9 mouse cellular contexts compared by ENCODE assay signal in the genomic region with DNA sequence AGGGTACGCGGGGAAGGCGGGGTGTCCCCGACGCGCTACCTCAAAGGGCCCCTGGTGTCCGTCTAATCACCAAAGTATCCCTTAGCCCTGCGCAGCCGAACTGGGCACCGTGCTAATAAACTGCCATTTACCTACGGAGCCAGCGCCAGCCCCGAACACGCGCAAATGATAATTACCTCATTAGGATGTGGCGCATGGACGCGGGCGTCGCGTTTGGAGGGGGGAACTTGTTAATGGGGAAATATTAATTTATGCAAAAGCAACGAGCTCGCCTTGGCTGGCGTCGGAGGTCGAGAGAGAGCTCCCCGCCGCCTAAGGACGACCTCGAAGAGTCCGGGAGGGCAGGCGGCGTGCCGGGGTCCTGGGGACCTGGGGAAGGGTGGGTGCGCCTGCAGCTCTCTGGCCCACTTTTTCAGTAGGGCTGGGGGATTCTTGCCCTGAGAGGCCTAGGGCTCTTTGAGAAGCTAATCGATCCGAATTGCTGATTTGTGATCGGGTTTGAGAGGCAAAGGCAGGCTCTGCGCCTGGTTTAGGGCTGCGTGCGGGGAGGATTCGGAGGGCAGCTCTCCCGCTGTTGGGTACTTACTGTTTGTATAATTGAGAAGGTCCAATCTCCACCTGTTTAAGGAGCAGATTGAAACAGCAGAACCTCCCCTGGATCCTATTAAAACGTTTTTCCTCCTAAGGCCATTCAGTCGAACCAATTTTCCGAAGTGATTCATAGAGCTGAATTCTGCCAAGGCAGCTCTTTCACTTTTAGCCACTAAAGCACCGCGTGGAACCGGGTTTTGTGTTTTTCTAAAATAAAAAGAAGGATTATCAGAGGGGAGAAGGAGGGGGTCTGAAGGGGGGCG. TPM values are rescaled to one million over a fixed set of nuclear protein-coding genes. Genes with fewer than 3 reads are reported as not detected.
A peak's percentile ranks its signal among the peaks of the same experiment; 100 is the strongest.
DNase-seq lines count a peak whose midpoint lies in the region; ATAC-seq and TF ChIP-seq lines count a peak whose summit lies in the region.
"Had no signal": no experiment of that assay in that cellular context is flagged by ENCODE, and none has a peak within 500 bp of the region (broad histone marks: within the 10 kb centered on the region; RNA-seq: fewer than 3 reads in every experiment).

No protein-coding gene starts in this region.

- peaks cover 11% of the 10 kb centered on the region; the same call in 1 of the 2 replicates for H3K4me1 ChIP-seq in megakaryocyte, embryonic 14.5 days
- peaks cover 32% of the 10 kb centered on the region for H3K4me1 ChIP-seq in limb, embryonic 10.5 days
- no peaks in the 10 kb centered on the region for H3K4me1 ChIP-seq in stomach, postnatal 0 days (replicated peaks; ENCODE audit: control insufficient read depth, insufficient read depth)

- no peaks in the 10 kb centered on the region for H3K36me3 ChIP-seq in megakaryocyte, embryonic 14.5 days (replicated peaks; ENCODE audit: low read length)
- no peaks in the 10 kb centered on the region for H3K36me3 ChIP-seq in limb, embryonic 10.5 days
- H3K36me3 ChIP-seq in stomach, postnatal 0 days (ENCODE audit: control insufficient read depth, insufficient read depth, low read length): no peaks in the 10 kb centered on the region

- TF ChIP-seq EP300 in stomach, postnatal 0 days (optimal IDR thresholded peaks at IDR 0.05): no peak

- no peaks in the 10 kb centered on the region for H3K9me3 ChIP-seq in megakaryocyte, embryonic 14.5 days
- no peaks in the 10 kb centered on the region for H3K9me3 ChIP-seq in limb, embryonic 10.5 days (replicated peaks)
- no peaks in the 10 kb centered on the region for H3K9me3 ChIP-seq in stomach, postnatal 0 days (ENCODE audit: control insufficient read depth, low read length)

- TF ChIP-seq CTCF in stomach, postnatal 0 days (IDR thresholded peaks at IDR 0.05; ENCODE audit: low read depth): no peak

- under 1% methylated on average over 50 of the region's 50 CpGs for WGBS in limb, embryonic 10.5 days
- whole genome bisulfite sequencing in stomach, postnatal 0 days: 1% methylated on average over 50 of the region's 50 CpGs

- H3K4me3 ChIP-seq in megakaryocyte, embryonic 14.5 days (replicated peaks): peak overlapping the region; percentile 18
- peak overlapping the region; percentile 18 for H3K4me3 ChIP-seq in limb, embryonic 10.5 days
- peak overlapping the region; percentile 26 for H3K4me3 ChIP-seq in stomach, postnatal 0 days (ENCODE audit: low read depth, low read length)

- no peak for ATAC-seq in megakaryocyte, adult 5-6 weeks (ENCODE audit: poor library complexity, severe bottlenecking)
- ATAC-seq in stomach, postnatal 0 days (ENCODE audit: low FRiP score, low TSS enrichment): no peak

- H3K4me2 ChIP-seq in stomach, postnatal 0 days (replicated peaks; ENCODE audit: low read depth): peak overlapping the region; percentile 42

- H3K27ac ChIP-seq in limb, embryonic 10.5 days: no peak overlapping the region
- H3K27ac ChIP-seq in stomach, postnatal 0 days (replicated peaks): no peak overlapping the region

- H3K27me3 ChIP-seq in megakaryocyte, embryonic 14.5 days (replicated peaks): peaks cover 99% of the 10 kb centered on the region
- peaks cover 100% of the 10 kb centered on the region for H3K27me3 ChIP-seq in limb, embryonic 10.5 days (ENCODE audit: low read depth, poor library complexity, severe bottlenecking)
- peaks cover 52% of the 10 kb centered on the region for H3K27me3 ChIP-seq in stomach, postnatal 0 days (ENCODE audit: control insufficient read depth, insufficient read depth, low read length)

- DNase-seq in cerebellum, postnatal 10 days: peak; percentile 25 to 30
- no peak for DNase-seq in cerebellum, adult 8-10 months
- peak; percentile 64 for DNase-seq in limb, embryonic 10.5 days (ENCODE audit: low spot score)
- DNase-seq in stomach, postnatal 0 days (ENCODE audit: low spot score): no peak
- no peak for DNase-seq in thymus, postnatal 4 days
- DNase-seq in spleen, postnatal 10 days (ENCODE audit: low spot score in 2 of 2): no peak

- no peak overlapping the region for H3K9ac ChIP-seq in stomach, postnatal 0 days (ENCODE audit: low read length)

RNA-seq across cellular contexts. Expression of gene Fezf2, which starts 1.8 kb away (rescaled TPM):
- polyA plus RNA-seq in megakaryocyte, embryonic 14.5 days (2012; ENCODE audit: insufficient read depth, low replicate concordance): not detected in 2 replicates
- not detected in 2 replicates for total RNA-seq in megakaryocyte, adult 5-6 weeks (2015)
- not detected in 2 replicates for total RNA-seq in megakaryocyte, adult 5-6 weeks (2017)
- polyA plus RNA-seq in limb, embryonic 10.5 days (2016; fragmentation: Nextera tagmentation; extraction: Ambion mirVana): not detected in 2 replicates
- polyA plus RNA-seq in stomach, postnatal 0 days (2015; fragmentation: Nextera tagmentation; extraction: Ambion mirVana): not detected in 2 replicates
- polyA plus RNA-seq: small intestine, adult 2 months had no signal

Comparison
In these comparisons a context has a peak if more than half of its experiments do, and no peak if none do; other contexts are left out.
1. DNase-seq: peak in cerebellum, postnatal 10 days (2 of 2) and limb, embryonic 10.5 days (single experiment); none in cerebellum, adult 8-10 months (single experiment), stomach, postnatal 0 days (single experiment), thymus, postnatal 4 days (single experiment) and spleen, postnatal 10 days (0 of 2).
2. Peak in every context shown above with its lines, with median percentiles within 50 percentile points of each other: H3K4me3 ChIP-seq.